Mouse (Mus musculus): ENCODE measurements around the gene Sinhcaf.

DNA sequence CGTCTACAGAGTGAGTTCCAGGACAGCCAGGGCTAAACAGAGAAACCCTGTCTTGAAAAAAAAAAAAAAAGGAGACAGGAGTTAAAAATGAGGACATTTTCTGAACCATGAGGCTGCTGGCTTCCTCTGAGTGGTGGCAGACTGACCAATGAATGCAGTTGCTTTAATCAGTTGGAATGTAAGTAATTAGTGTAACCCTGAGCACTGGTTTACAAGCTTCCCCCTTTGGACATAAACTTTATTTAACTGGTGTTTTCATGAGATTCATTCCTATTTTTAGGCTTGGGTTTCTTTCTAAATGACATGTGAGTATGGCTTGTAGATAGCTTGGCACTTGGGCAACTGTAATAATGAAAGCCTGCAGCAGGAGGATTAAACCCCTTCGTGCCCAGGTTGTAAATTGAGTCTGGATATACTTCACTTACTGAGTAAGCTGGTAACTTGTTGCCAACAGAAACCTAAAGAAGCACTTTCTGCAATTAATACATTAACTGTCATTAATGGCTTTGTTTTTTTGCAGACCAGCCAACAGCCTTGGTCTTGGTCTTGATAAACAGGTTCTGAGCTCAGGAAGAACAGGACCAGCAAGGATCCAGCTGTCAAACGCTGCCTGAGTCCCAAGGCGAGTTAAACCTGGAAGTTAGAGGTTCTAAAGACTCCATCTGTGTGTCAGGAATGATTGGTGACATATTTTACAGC lies 13.4 kb upstream of the Sinhcaf start:
- TF ChIP-seq POLR2A (IDR thresholded peaks at IDR 0.05; ENCODE audit: low read depth, low read length) (no peak), CTCF (conservative IDR thresholded peaks at IDR 0.05; ENCODE audit: insufficient read depth, insufficient read length, low read depth, low read length) (no peak)

All from kidney, adult 2 months (tissue).